Mouse (Mus musculus) liver, embryonic 14.5 days (tissue): ENCODE measurements around the gene Crispld2.

Source experiments
- CTCF ChIP-seq: IDR thresholded peaks from 2 replicates; pipeline ENCODE4 v1.5.1; 2016; ENCODE audit warnings: antibody characterized with exemption, low read depth, control low read depth
- EP300 ChIP-seq: IDR thresholded peaks from 2 replicates; pipeline ENCODE4 v1.6.1; 2016; ENCODE audit warnings: antibody characterized with exemption, low read depth

GRCm38 (mm10) chr8:120051006-120051405, 58.8 kb downstream of the Crispld2 start:
- TF ChIP-seq EP300 (no peak), CTCF (no peak)
